Mouse (Mus musculus): ENCODE results near the gene Ifnl3.

- TF ChIP-seq CTCF (IDR thresholded peaks at IDR 0.05; ENCODE audit: low read depth) (no peak), EP300 (IDR thresholded peaks at IDR 0.05; ENCODE audit: low read depth) (no peak)
Measured at GRCm38 (mm10) chr7:28482854-28483253, 39.8 kb upstream of the Ifnl3 start.
